Mouse (Mus musculus) neural tube, embryonic 13.5 days (tissue): ENCODE measurements around the gene Itga1. TPM values are rescaled to one million over a fixed set of nuclear protein-coding genes. Genes with fewer than 3 reads are reported as not detected.

ENCODE experiments used
- ATAC-seq: fragments of 200-750 bp; cut with Nextera tagmentation; 2 replicates; pipeline ENCODE4 v1.8.0; 2017; ENCODE audit warnings: low read depth, mild to moderate bottlenecking, moderate TSS enrichment, moderate library complexity
- H3K27ac ChIP-seq: fragments of 300-500 bp; sonication (generic); replicated peaks from 2 replicates; pipeline ENCODE4 v1.5.1; 2015; ENCODE audit warnings: moderate library complexity, mild to moderate bottlenecking, inconsistent platforms
- H3K27me3 ChIP-seq: fragments of 300-500 bp; sonication (generic); 2 replicates; pipeline ENCODE4 v1.6.1; 2015; ENCODE audit warnings: mild to moderate bottlenecking, inconsistent platforms
- H3K36me3 ChIP-seq: fragments of 300-500 bp; sonication (generic); 2 replicates; pipeline ENCODE4 v1.6.1; 2015; ENCODE audit warnings: mild to moderate bottlenecking, inconsistent platforms
- H3K4me1 ChIP-seq: fragments of 300-500 bp; sonication (generic); replicated peaks from 2 replicates; pipeline ENCODE4 v1.6.1; 2015; ENCODE audit warnings: inconsistent platforms
- H3K4me2 ChIP-seq: fragments of 300-500 bp; sonication (generic); 2 replicates; pipeline ENCODE4 v1.6.1; 2015; ENCODE audit warnings: inconsistent platforms, mild to moderate bottlenecking, moderate library complexity
- H3K4me3 ChIP-seq: fragments of 300-500 bp; sonication (generic); 2 replicates; pipeline ENCODE4 v1.5.1; 2015; ENCODE audit warnings: mild to moderate bottlenecking, inconsistent platforms
- H3K9ac ChIP-seq: fragments of 300-500 bp; sonication (generic); 2 replicates; pipeline ENCODE4 v1.6.1; 2015; ENCODE audit warnings: moderate library complexity, mild to moderate bottlenecking, inconsistent platforms
- H3K9me3 ChIP-seq: fragments of 300-500 bp; sonication (generic); 2 replicates; pipeline ENCODE4 v1.6.1; 2016; ENCODE audit warnings: inconsistent platforms
- WGBS: fragments of 180-500 bp; shearing (Covaris S2); methylation state at CpG from one replicate; pipeline ENCODE4 v1.1.7; 2015; 5-methylcytosine and 5-hydroxymethylcytosine counted together
- polyA plus RNA-seq: library from polyadenylated mRNA; unstranded; fragments of >200 nt; fragmentation: Nextera tagmentation; extraction: Ambion mirVana; gene quantifications from 2 replicates; pipeline ENCODE4 v1.2.1, GENCODE M21; 2015

Gene Itga1
- polyA plus RNA-seq, 1 experiment from 2014 or later: 8.4 TPM

DNA sequence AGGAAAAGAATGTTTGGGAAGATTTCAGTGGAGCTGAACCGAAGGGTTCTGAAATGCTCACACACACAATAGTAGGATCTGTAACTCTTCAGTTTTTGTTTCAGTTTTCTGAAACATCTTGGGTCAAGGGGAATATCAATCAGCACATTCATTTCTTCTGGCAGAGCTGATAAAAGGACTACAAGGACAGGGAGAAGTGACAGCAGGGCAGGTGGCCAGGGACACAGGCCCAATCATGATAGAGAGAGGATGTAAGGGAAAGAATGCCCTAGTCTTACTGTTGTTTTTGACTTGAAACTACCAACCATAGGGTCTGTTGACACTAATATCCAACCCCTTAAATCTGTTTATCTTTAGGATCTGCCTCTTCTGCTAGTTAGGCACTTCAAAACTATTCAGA lies 22.8 kb upstream of the Itga1 start:
- 89% methylated on average over 1 of the region's 1 CpGs for WGBS
- Histone ChIP-seq H3K9ac (no peak overlapping the region), H3K27me3 (no peaks in the 10 kb centered on the region), H3K36me3 (no peaks in the 10 kb centered on the region), H3K4me2 (no peak overlapping the region), H3K4me3 (no peak overlapping the region), H3K4me1 (no peaks in the 10 kb centered on the region), H3K27ac (no peak overlapping the region), H3K9me3 (no peaks in the 10 kb centered on the region)
- no peak for ATAC-seq

DNA sequence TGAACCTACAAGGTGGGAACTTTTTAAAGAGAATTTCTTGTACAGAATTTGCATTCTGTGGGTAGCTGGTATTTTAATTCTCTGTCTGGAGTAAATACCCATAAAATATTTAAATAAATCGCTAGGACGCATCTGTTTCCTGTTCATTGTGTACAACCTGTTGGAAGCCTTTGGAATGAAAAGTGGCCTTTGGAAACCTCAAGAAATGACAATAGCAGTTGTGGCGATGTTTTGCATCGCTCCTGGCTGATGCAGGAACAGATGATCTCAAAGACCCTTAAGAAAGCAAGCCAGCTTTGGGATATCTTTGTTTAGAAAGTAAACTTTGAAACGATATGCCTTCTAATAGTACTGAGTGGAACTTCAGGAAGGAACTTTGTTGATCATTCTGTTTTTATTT lies 17.0 kb upstream of the Itga1 start:
- ATAC-seq: no peak
- H3K27me3 ChIP-seq: no peaks in the 10 kb centered on the region
- H3K4me1 ChIP-seq: no peaks in the 10 kb centered on the region
- no peak overlapping the region for H3K4me3 ChIP-seq
- no peak overlapping the region for H3K27ac ChIP-seq
- H3K9me3 ChIP-seq: no peaks in the 10 kb centered on the region
- no peaks in the 10 kb centered on the region for H3K36me3 ChIP-seq
- WGBS: 65% methylated on average over 5 of the region's 5 CpGs
- no peak overlapping the region for H3K9ac ChIP-seq
- no peak overlapping the region for H3K4me2 ChIP-seq

DNA sequence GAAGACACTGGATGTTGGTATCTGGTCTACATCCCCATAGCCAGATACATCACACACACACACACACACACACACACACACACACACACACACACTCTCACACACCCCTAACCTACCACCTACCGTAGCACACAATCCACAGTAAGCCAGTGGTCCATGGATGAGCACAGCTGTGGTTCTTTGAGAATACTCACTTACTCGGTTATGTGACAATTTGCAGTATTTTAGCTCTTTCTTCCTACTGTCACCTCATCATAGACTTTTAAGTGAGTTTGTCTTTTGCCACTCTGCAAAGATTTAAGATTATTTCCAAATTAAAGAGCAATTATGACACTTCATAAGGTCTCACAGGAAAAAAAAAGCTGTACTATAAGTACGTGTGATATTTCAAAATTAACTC lies 16.4 kb upstream of the Itga1 start:
- Histone ChIP-seq H3K4me3 (no peak overlapping the region), H3K9ac (no peak overlapping the region), H3K36me3 (no peaks in the 10 kb centered on the region), H3K27ac (no peak overlapping the region), H3K9me3 (no peaks in the 10 kb centered on the region), H3K4me1 (no peaks in the 10 kb centered on the region), H3K4me2 (no peak overlapping the region), H3K27me3 (no peaks in the 10 kb centered on the region)
- WGBS: 91% methylated on average over 3 of the region's 3 CpGs
- ATAC-seq: no peak

DNA sequence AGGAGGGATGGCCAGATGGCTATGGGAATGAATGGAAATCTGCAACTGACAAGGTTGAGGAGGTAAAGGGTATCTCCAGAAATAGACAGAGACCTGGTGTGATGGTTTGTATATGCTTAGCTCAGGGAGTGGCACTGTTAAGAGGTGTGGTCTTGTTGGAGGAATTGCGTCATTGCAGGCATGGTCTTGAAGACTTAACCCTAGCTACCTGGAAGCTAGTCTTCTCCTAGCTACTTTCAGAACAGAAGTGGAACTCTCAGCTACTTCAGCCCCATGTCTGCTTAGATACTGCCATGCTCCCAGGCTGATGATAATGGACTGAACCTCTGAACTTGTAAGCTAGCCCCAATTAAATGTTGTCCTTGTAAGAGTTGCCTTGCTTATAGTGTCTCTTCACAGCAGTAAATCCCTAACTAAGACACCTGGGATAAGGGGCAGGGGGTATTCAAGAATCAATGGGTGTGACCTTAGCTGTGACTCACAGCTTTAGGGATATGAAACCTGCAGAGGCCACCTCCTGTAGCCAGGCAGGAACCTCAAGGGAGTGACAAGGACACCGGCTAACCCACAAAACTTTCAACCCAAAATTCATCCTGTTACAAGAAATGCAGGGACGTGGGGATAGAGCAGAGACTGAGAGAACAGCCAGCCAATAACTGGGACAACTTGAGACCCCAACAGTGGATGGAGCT lies 15.3 kb upstream of the Itga1 start:
- no peak for ATAC-seq
- H3K4me1 ChIP-seq: no peaks in the 10 kb centered on the region
- WGBS: 77% methylated on average over 3 of the region's 3 CpGs
- no peak overlapping the region for H3K4me3 ChIP-seq
- H3K36me3 ChIP-seq: no peaks in the 10 kb centered on the region
- no peak overlapping the region for H3K9ac ChIP-seq
- H3K27me3 ChIP-seq: no peaks in the 10 kb centered on the region
- no peak overlapping the region for H3K4me2 ChIP-seq
- H3K9me3 ChIP-seq: no peaks in the 10 kb centered on the region
- no peak overlapping the region for H3K27ac ChIP-seq

DNA sequence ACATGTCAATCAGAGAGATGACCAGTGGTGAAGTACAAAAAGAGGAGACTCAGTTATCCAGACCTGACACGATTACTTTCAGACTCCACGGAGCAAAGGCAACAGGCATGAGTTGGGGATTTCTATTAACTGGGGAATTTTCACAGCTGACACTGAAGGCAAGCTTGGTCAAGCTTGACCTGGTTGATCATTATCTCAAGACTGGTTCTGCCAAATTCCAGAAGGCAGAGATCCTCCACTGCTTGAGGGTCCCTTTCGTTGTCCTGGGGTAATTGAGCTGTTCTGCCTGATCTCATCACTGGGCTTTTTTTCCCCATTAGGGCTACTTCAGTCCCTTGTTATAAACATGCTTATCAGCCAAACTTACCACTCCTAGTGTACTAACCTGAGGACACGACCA lies 7.9 kb upstream of the Itga1 start:
- Histone ChIP-seq H3K4me1 (no peaks in the 10 kb centered on the region), H3K4me3 (no peak overlapping the region), H3K4me2 (no peak overlapping the region), H3K36me3 (no peaks in the 10 kb centered on the region), H3K9me3 (no peaks in the 10 kb centered on the region), H3K27ac (no peak overlapping the region), H3K27me3 (no peaks in the 10 kb centered on the region), H3K9ac (no peak overlapping the region)
- no peak for ATAC-seq
- WGBS: 83% methylated on average over 4 of the region's 4 CpGs

DNA sequence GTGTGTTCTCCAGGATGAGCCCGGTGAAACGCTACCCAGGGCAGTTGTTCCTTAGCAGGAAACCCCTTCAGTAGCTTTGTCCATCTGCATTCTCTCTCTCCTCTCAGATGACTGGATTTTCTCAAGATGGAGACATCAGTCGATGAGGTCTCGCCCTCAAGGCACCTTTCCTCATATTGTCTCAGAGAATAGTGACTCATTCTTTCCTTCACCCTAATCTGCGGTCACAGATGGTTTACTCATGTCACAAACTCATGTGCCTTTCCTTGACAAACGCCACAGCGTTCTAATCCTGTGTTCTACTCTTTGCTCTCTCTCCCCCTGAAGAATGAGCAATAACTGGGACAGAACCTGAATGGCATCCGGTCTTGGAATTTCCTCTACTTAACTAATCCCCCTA lies 5.7 kb upstream of the Itga1 start:
- no peak overlapping the region for H3K4me3 ChIP-seq
- H3K9ac ChIP-seq: no peak overlapping the region
- no peak overlapping the region for H3K4me2 ChIP-seq
- no peak overlapping the region for H3K27ac ChIP-seq
- no peak for ATAC-seq
- H3K27me3 ChIP-seq: peaks cover 4% of the 10 kb centered on the region
- no peaks in the 10 kb centered on the region for H3K4me1 ChIP-seq
- WGBS: 91% methylated on average over 8 of the region's 8 CpGs
- no peaks in the 10 kb centered on the region for H3K9me3 ChIP-seq
- H3K36me3 ChIP-seq: no peaks in the 10 kb centered on the region

DNA sequence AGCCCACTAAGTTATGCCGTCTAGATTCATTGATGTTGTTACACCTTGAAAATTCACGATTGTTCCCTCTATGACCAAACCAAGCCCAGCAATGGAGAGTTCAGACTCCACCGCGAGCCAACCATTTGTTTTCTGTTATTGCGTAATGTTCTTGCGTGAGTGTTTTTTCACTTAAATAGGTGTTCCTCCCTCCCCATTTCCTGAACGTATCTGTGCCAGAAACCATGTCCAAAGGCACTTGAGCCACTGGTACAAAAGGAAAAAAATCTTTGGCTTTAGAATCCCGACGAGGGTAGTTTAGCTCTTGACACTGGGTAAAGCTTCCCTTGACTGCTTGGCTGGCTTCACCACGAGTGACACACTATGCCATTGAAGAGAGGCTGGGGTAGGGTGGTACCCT lies 4.4 kb upstream of the Itga1 start:
- WGBS: 91% methylated on average over 10 of the region's 10 CpGs
- peaks cover 14% of the 10 kb centered on the region for H3K27me3 ChIP-seq
- H3K9ac ChIP-seq: no peak overlapping the region
- H3K4me1 ChIP-seq: peaks cover 11% of the 10 kb centered on the region
- H3K4me3 ChIP-seq: no peak overlapping the region
- H3K4me2 ChIP-seq: no peak overlapping the region
- H3K36me3 ChIP-seq: no peaks in the 10 kb centered on the region
- ATAC-seq: no peak
- no peaks in the 10 kb centered on the region for H3K9me3 ChIP-seq
- H3K27ac ChIP-seq: no peak overlapping the region

DNA sequence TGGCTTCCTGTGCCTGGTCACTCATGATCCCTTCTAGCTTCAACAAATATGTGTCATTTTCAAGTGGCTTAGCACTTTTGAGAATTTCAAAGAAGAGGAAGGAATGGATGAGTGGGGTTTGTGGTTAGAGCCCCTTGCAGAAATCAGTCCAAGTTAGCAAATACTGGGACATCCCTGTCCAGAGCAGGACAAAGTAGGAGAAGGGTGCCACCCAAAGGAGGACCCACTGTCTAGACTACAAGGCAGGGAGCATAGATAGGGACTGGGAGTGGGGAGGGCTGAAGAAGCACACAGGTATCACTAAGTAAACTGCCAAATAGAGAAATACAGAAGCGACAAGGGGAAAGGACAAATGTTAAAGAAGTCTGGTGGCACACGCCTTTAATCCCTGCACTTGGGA lies 990 bp upstream of the Itga1 start:
- Histone ChIP-seq H3K4me3 (no peak overlapping the region), H3K4me1 (peaks cover 16% of the 10 kb centered on the region), H3K9ac (no peak overlapping the region), H3K4me2 (no peak overlapping the region), H3K27me3 (peaks cover 35% of the 10 kb centered on the region), H3K27ac (no peak overlapping the region), H3K36me3 (no peaks in the 10 kb centered on the region), H3K9me3 (no peaks in the 10 kb centered on the region)
- no peak for ATAC-seq
- WGBS: 100% methylated on average over 2 of the region's 2 CpGs

DNA sequence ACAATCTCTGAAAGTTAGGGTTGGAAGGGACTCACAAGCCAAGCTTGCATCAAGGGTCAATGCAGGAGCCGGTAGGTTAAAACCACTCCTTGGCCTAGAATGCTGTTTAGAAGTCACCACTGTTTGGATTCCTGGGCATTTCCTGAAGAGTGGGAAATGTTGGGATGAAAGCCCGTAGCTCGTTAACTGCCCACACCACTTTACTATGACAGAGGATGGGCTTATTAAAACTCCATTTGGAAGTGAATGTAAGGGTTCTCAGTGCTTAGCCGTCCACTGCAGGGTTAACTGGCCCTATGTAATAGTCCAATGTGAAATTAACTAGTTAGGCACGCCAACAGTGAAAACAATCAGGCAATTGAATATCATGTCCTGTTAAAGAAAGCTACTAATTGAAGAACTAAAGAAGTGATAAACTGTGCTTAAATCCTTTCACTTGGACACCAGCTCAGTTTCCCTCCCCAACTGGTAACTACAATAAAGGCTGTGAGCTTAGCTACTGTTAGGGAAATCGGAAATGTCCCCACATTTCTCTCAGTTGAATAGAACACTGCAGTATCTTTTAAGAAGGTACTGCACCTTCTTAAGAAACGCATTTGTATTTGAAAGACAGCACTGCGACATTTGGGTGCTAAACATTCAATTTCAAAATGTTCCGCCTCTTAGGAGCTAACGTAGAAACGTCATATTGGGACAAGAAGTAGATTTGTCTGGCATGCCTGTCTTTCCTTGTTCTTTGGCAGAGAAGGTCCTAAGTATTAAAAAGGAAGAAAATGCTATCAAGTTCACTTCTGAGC lies 1.2 kb downstream of the Itga1 start:
- Histone ChIP-seq H3K4me1 (peaks cover 16% of the 10 kb centered on the region), H3K27me3 (peaks cover 35% of the 10 kb centered on the region), H3K9ac (peak overlapping the region; percentile 70; the same call in 1 of the 2 replicates), H3K9me3 (no peaks in the 10 kb centered on the region), H3K27ac (peak overlapping the region; percentile 71; the same call in 1 of the 2 replicates), H3K4me2 (peak overlapping the region; percentile 70), H3K36me3 (no peaks in the 10 kb centered on the region), H3K4me3 (peak overlapping the region; percentile 52)
- WGBS: 17% methylated on average over 11 of the region's 11 CpGs
- ATAC-seq: no peak

DNA sequence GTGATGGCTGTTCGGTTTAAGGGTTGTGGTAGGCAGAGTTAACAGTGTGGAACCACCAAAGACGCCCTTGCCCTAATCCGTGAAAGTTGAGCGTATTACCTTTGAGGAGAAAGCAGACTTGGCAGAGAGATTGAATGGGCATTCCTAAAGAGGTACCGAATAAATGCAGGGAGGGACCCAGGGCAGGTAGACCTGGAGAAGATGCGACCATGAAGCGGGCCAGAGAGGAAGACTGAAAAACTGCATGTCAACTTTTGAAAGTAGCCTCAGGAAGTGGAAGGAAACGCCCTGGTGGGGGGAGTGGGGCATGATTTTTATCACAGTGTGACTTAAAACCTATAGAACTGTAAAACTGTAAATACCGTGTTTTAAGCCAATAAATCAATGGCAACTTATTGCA lies 2.4 kb downstream of the Itga1 start:
- Histone ChIP-seq H3K4me3 (peak overlapping the region; percentile 52; the same call in 1 of the 2 replicates), H3K27ac (no peak overlapping the region), H3K4me1 (peaks cover 16% of the 10 kb centered on the region), H3K9ac (no peak overlapping the region), H3K9me3 (no peaks in the 10 kb centered on the region), H3K36me3 (no peaks in the 10 kb centered on the region), H3K27me3 (peaks cover 35% of the 10 kb centered on the region), H3K4me2 (no peak overlapping the region; the same call in 1 of the 2 replicates)
- ATAC-seq: no peak
- WGBS: 91% methylated on average over 9 of the region's 9 CpGs

DNA sequence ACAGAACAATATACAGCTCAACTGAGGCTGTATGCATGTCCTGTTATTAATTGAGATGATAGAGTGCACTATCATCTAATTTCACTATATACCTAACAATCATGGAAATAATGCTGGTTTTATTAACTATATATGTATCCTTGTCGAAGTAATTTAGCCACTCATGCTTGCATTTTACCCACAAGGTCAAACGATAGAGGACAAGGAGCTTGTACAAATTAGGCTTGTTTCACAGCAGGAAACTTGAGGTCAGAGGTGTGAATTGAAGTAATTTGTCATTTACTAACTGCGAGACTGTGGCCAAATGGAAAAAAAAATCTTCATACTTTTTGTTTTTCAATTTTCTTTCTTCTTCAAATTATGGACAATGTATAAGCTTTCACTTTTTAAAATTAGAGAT lies 3.5 kb downstream of the Itga1 start:
- no peak for ATAC-seq
- peaks cover 16% of the 10 kb centered on the region for H3K4me1 ChIP-seq
- H3K27me3 ChIP-seq: peaks cover 35% of the 10 kb centered on the region
- H3K4me2 ChIP-seq: no peak overlapping the region
- H3K27ac ChIP-seq: no peak overlapping the region
- 84% methylated on average over 3 of the region's 3 CpGs for WGBS
- no peaks in the 10 kb centered on the region for H3K36me3 ChIP-seq
- H3K4me3 ChIP-seq: no peak overlapping the region
- no peak overlapping the region for H3K9ac ChIP-seq
- no peaks in the 10 kb centered on the region for H3K9me3 ChIP-seq

DNA sequence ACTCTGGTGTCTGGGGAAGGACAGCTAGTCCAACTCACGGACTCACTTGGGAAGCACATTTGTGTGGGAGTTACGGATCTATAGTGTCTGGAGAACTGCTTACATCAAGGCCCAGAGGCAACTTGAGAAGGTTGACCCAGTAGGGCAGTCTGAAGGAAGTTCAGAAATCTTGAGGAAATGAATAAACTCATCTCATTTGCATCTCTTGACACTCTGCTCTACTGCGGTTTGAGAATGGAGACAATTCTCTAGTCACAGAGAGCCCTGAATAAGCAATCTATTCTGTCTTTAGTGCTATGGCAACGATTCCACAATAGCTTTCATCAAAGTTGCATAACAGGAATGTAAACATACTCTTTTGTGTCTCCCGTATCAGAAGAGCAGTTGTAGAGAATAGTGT lies 4.8 kb downstream of the Itga1 start:
- H3K27ac ChIP-seq: no peak overlapping the region
- peaks cover 28% of the 10 kb centered on the region for H3K27me3 ChIP-seq
- no peak overlapping the region for H3K4me3 ChIP-seq
- H3K9ac ChIP-seq: no peak overlapping the region
- H3K4me1 ChIP-seq: peaks cover 12% of the 10 kb centered on the region
- no peak for ATAC-seq
- H3K9me3 ChIP-seq: no peaks in the 10 kb centered on the region
- H3K36me3 ChIP-seq: no peaks in the 10 kb centered on the region
- H3K4me2 ChIP-seq: no peak overlapping the region
- WGBS: 65% methylated on average over 5 of the region's 5 CpGs
